Mouse (Mus musculus) 3T3-L1 (cell line): ENCODE measurements at regions not wholly inside any gene's neighbourhood (a gene's known extent, or its start where the extent isn't known, plus 50 kb on each side); places are given as distances from the start of the nearest gene placed in this dataset.

Source experiments
- DNase-seq: peaks from one replicate; pipeline ENCODE4 v3.0.0-alpha.2; 2015; ENCODE audit warnings: low read depth, low spot score

- no peak for DNase-seq
These were observed 464.6 kb upstream of the Gm19410 start for GRCm38 (mm10) chr8:35300881-35301521.

GRCm38 (mm10) chr8:35302856-35303255, 462.7 kb upstream of the Gm19410 start:
- no peak for DNase-seq

GRCm38 (mm10) chr8:35321270-35321865, 444.2 kb upstream of the Gm19410 start:
- DNase-seq, result no peak

- no peak for DNase-seq
These were observed 442.2 kb upstream of the Gm19410 start for GRCm38 (mm10) chr8:35323180-35323975.
